Mouse (Mus musculus) MEL (cell line): Measurements from ENCODE around the gene Dnhd1. TPM values are rescaled to one million over a fixed set of nuclear protein-coding genes. Genes with fewer than 3 reads are reported as not detected.

ENCODE experiments used
- DNase-seq: peaks from one replicate; pipeline ENCODE4 v3.0.0; 2011; ENCODE audit warnings: low read depth, low spot score
- H3K27ac ChIP-seq: 2 replicates; pipeline ENCODE4 v1.5.1; 2012; ENCODE audit warnings: low read depth, mild to moderate bottlenecking, control low read depth, low read length, moderate library complexity; ENCODE audit not compliant: control insufficient read depth
- H3K27me3 ChIP-seq, 2 experiments: fragments of 150-350 bp in 1 of 2; sonication (generic) in 1 of 2; 2 replicates each; pipeline ENCODE4 v1.6.1; 2012; ENCODE audit warnings: low read length in 2 of 2, mild to moderate bottlenecking in 2 of 2, improper control_type of control experiment in 1 of 2, moderate library complexity in 1 of 2; ENCODE audit not compliant: insufficient read depth in 2 of 2, control insufficient read depth in 1 of 2
- H3K36me3 ChIP-seq, 2 experiments: 2 replicates each; pipeline ENCODE4 v1.6.1; 2012 to 2014; ENCODE audit warnings: low read length in 2 of 2, improper control_type of control experiment in 1 of 2, inconsistent platforms in 1 of 2, mild to moderate bottlenecking in 1 of 2; ENCODE audit not compliant: insufficient read depth in 2 of 2, control insufficient read depth in 1 of 2
- H3K4me1 ChIP-seq, 2 experiments: fragments of 150-350 bp in 1 of 2; sonication (generic) in 1 of 2; 2 replicates each; pipeline ENCODE4 v1.6.1; 2012; ENCODE audit warnings: low read length in 2 of 2, improper control_type of control experiment in 1 of 2, mild to moderate bottlenecking in 1 of 2; ENCODE audit not compliant: insufficient read depth in 2 of 2, control insufficient read depth in 1 of 2
- H3K4me3 ChIP-seq, 2 experiments: fragments of 150-350 bp in 1 of 2; sonication (generic) in 1 of 2; 2 replicates each; pipeline ENCODE4 v1.5.1; 2012; ENCODE audit warnings: low read depth in 2 of 2, low read length in 2 of 2, mild to moderate bottlenecking in 2 of 2, moderate library complexity in 2 of 2, control low read depth in 1 of 2, improper control_type of control experiment in 1 of 2; ENCODE audit not compliant: control insufficient read depth in 1 of 2, insufficient read depth in 1 of 2
- H3K79me2 ChIP-seq: 2 replicates; pipeline ENCODE4 v1.6.1; 2012; ENCODE audit warnings: mild to moderate bottlenecking, low read length, moderate library complexity; ENCODE audit not compliant: control insufficient read depth, poor library complexity, insufficient read depth
- H3K9ac ChIP-seq: 2 replicates; pipeline ENCODE4 v1.6.1; 2012; ENCODE audit warnings: low read depth, mild to moderate bottlenecking, control low read depth, low read length, moderate library complexity; ENCODE audit not compliant: control insufficient read depth, poor library complexity, severe bottlenecking
- H3K9me3 ChIP-seq: fragments of 150-350 bp; sonication (generic); replicated peaks from 2 replicates; pipeline ENCODE4 v1.6.1; 2012; ENCODE audit warnings: mild to moderate bottlenecking, low read length, improper control_type of control experiment, moderate library complexity; ENCODE audit not compliant: insufficient read depth
- BHLHE40 ChIP-seq: IDR thresholded peaks from 2 replicates; pipeline ENCODE4 v1.6.1; 2012; ENCODE audit warnings: low read depth, mild to moderate bottlenecking, inconsistent platforms, low read length, improper control_type of control experiment, borderline replicate concordance
- CHD1 ChIP-seq: IDR thresholded peaks from 2 replicates; pipeline ENCODE4 v1.6.1; 2012; ENCODE audit warnings: low read depth, mild to moderate bottlenecking, inconsistent platforms, low read length, improper control_type of control experiment
- CTCF ChIP-seq, 3 experiments: IDR thresholded peaks in 2 of 3; conservative IDR thresholded peaks in 1 of 3; 2 replicates each; pipeline ENCODE4 v1.5.1; 2011 to 2012; ENCODE audit warnings: low read length in 3 of 3, low read depth in 2 of 3, mild to moderate bottlenecking in 2 of 3, improper control_type of control experiment in 1 of 3, inconsistent platforms in 1 of 3, mixed read lengths in 1 of 3, moderate library complexity in 1 of 3; ENCODE audit not compliant: control insufficient read depth in 1 of 3, insufficient read depth in 1 of 3, poor library complexity in 1 of 3, severe bottlenecking in 1 of 3
- E2F4 ChIP-seq: IDR thresholded peaks from 2 replicates; pipeline ENCODE4 v1.6.1; 2011; ENCODE audit warnings: low read depth, low read length, improper control_type of control experiment, borderline replicate concordance
- EP300 ChIP-seq, 2 experiments: IDR thresholded peaks; 2 replicates each; pipeline ENCODE4 v1.6.1; 2011; ENCODE audit warnings: improper control_type of control experiment in 2 of 2, low read length in 2 of 2, low read depth in 1 of 2, mild to moderate bottlenecking in 1 of 2
- GABPA ChIP-seq: IDR thresholded peaks from 2 replicates; pipeline ENCODE4 v1.6.1; 2012; ENCODE audit warnings: low read depth, mild to moderate bottlenecking, inconsistent platforms, low read length, improper control_type of control experiment, moderate library complexity
- GATA1 ChIP-seq: IDR thresholded peaks from 2 replicates; pipeline ENCODE4 v1.6.1; 2011; ENCODE audit warnings: low read depth, low read length, improper control_type of control experiment
- HCFC1 ChIP-seq: IDR thresholded peaks from 2 replicates; pipeline ENCODE4 v1.6.1; 2012; ENCODE audit warnings: low read depth, mild to moderate bottlenecking, inconsistent platforms, low read length, improper control_type of control experiment, moderate library complexity
- KAT2A ChIP-seq: conservative IDR thresholded peaks from 2 replicates; pipeline ENCODE4 v1.6.1; 2012; ENCODE audit warnings: low read depth, low read length, improper control_type of control experiment, inconsistent platforms
- MAX ChIP-seq: IDR thresholded peaks from 2 replicates; pipeline ENCODE4 v1.6.1; 2011; ENCODE audit warnings: low read length, improper control_type of control experiment
- MAZ ChIP-seq: IDR thresholded peaks from 2 replicates; pipeline ENCODE4 v1.6.1; 2012; ENCODE audit warnings: low read depth, mild to moderate bottlenecking, inconsistent platforms, low read length, improper control_type of control experiment
- MXI1 ChIP-seq: IDR thresholded peaks from 2 replicates; pipeline ENCODE4 v1.6.1; 2011; ENCODE audit warnings: mild to moderate bottlenecking, low read depth, low read length, improper control_type of control experiment
- MYB ChIP-seq: IDR thresholded peaks from 2 replicates; pipeline ENCODE4 v1.6.1; 2011; ENCODE audit warnings: mild to moderate bottlenecking, low read depth, low read length, improper control_type of control experiment
- NELFE ChIP-seq: IDR thresholded peaks from 2 replicates; pipeline ENCODE4 v1.6.1; 2011; ENCODE audit warnings: low read depth, low read length, improper control_type of control experiment
- NRF1 ChIP-seq: IDR thresholded peaks from 2 replicates; pipeline ENCODE4 v1.6.1; 2014; ENCODE audit warnings: low read depth, mild to moderate bottlenecking, inconsistent platforms, low read length, improper control_type of control experiment, moderate library complexity; ENCODE audit not compliant: poor library complexity, insufficient read depth, severe bottlenecking
- POLR2AphosphoS2 ChIP-seq: IDR thresholded peaks from 2 replicates; pipeline ENCODE4 v1.6.1; 2011; ENCODE audit warnings: low read length, improper control_type of control experiment
- TCF12 ChIP-seq: IDR thresholded peaks from 2 replicates; pipeline ENCODE4 v1.6.1; 2014; ENCODE audit warnings: low read depth, mild to moderate bottlenecking, inconsistent platforms, low read length, improper control_type of control experiment, moderate library complexity
- USF2 ChIP-seq, 2 experiments: IDR thresholded peaks; 2 replicates each; pipeline ENCODE4 v1.6.1; 2011 to 2012; ENCODE audit warnings: improper control_type of control experiment in 2 of 2, low read length in 2 of 2, borderline replicate concordance in 1 of 2, inconsistent platforms in 1 of 2, low read depth in 1 of 2, mild to moderate bottlenecking in 1 of 2; ENCODE audit not compliant: insufficient read depth in 1 of 2
- ZMIZ1 ChIP-seq: IDR thresholded peaks from 2 replicates; pipeline ENCODE4 v1.6.1; 2012; ENCODE audit warnings: low read depth, mild to moderate bottlenecking, inconsistent platforms, low read length, improper control_type of control experiment, moderate library complexity
- ZNF384 ChIP-seq: IDR thresholded peaks from 2 replicates; pipeline ENCODE4 v1.6.1; 2012; ENCODE audit warnings: low read depth, mild to moderate bottlenecking, inconsistent platforms, low read length, improper control_type of control experiment
- polyA plus RNA-seq, 2 experiments: library from polyadenylated mRNA; stranded (reverse) in 1 of 2; unstranded in 1 of 2; fragments of >175 nt in 1 of 2; fragments of >200 nt in 1 of 2; gene quantifications; 2 replicates each; pipeline versions ENCODE4 v1.2.1 to v1.2.4; 2012; ENCODE audit warnings: low replicate concordance in 2 of 2, low read depth in 1 of 2; ENCODE audit not compliant: insufficient read length in 2 of 2, insufficient read depth in 1 of 2, missing spikeins in 1 of 2
- total RNA-seq: library from RNA; depleted of rRNA; stranded (reverse); fragments of 300-350 nt; gene quantifications from 2 replicates; pipeline ENCODE4 v1.2.3, GENCODE M21; 2012

Dnhd1 gene
- total and polyA plus RNA-seq, 3 experiments: 1.7 to 2.6 TPM; not detected in 1

DNA sequence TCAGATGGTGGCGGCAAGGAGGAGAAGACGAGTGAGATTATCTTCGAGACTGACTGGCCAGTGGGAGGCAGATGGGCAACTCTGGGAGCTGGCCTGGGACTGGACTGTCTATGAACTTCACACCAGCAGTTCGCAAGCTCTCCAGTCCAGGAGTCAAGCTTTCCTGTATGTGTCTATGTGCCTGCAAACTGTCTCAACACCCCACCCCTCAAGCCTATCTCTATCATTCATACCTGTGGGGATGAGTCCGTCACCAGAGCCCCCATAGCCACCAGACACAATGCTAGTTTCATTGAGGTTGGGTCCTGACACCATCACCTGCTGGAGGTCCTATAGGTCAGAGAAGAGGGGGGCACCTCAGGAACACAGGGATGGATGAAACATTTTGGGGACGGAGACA is 11.9 kb upstream of the Dnhd1 start:
- H3K27ac ChIP-seq: no peak overlapping the region
- H3K9ac ChIP-seq: no peak overlapping the region
- H3K36me3 ChIP-seq: peaks cover 0 to 27% of the 10 kb centered on the region in 2 experiments; a peak in 2 of 4 replicates
- peaks cover 28% of the 10 kb centered on the region for H3K79me2 ChIP-seq
- H3K27me3 ChIP-seq: no peaks in the 10 kb centered on the region
- H3K9me3 ChIP-seq: no peaks in the 10 kb centered on the region
- peaks cover 5 to 25% of the 10 kb centered on the region in 2 experiments for H3K4me1 ChIP-seq
- no peak overlapping the region for H3K4me3 ChIP-seq
- no peak for TF ChIP-seq ZMIZ1
- DNase-seq: no peak

DNA sequence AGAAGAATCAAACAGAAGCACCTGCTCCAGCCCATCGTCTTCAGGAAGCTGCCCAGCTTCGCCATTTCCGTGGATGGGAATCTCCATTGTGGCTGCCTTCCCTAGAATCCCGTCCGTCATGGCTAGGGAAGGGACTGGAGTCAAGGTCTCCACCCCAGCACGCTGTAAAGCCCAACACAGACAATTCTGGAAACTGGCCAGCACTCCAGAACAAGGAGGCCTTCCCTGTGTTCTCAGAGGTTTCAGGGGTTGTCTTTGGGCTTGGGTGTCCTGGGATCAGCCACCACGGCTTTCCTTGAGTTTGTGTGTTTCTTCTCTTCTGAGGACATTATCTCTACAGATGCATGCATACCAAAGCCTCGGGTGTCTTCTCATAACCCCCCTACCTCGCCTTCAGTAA is 11.3 kb upstream of the Dnhd1 start:
- Histone ChIP-seq H3K79me2 (peaks cover 27% of the 10 kb centered on the region), H3K9ac (peak overlapping the region; percentile 83), H3K36me3 (peaks cover 0 to 27% of the 10 kb centered on the region in 2 experiments; a peak in 2 of 4 replicates), H3K27me3 (no peaks in the 10 kb centered on the region), H3K4me3 (peak overlapping the region; percentile 74 to 88), H3K27ac (no peak overlapping the region), H3K9me3 (no peaks in the 10 kb centered on the region), H3K4me1 (peaks cover 5 to 25% of the 10 kb centered on the region in 2 experiments; a peak in 3 of 4 replicates)
- TF ChIP-seq KAT2A (no peak), NRF1 (no peak), E2F4 (no peak), ZNF384 (no peak), GATA1 (no peak), NELFE (no peak), POLR2AphosphoS2 (no peak), MAZ (no peak), GABPA (no peak), TCF12 (no peak), HCFC1 (no peak), CTCF (IDR thresholded peaks at IDR 0.05 in 2 of 3, conservative IDR thresholded peaks at IDR 0.05 in 1 of 3; ENCODE audit: control insufficient read depth in 1 of 3, insufficient read depth in 1 of 3, low read depth in 2 of 3, low read length in 3 of 3, poor library complexity in 1 of 3, severe bottlenecking in 1 of 3) (no peak), MAX (no peak), MXI1 (no peak), USF2 (IDR thresholded peaks at IDR 0.05; ENCODE audit: borderline replicate concordance in 1 of 2, insufficient read depth in 1 of 2, low read depth in 1 of 2, low read length in 2 of 2) (no peak), CHD1 (no peak), EP300 (IDR thresholded peaks at IDR 0.05; ENCODE audit: low read depth in 1 of 2, low read length in 2 of 2) (no peak), BHLHE40 (no peak), MYB (no peak)
- DNase-seq: no peak
